In genomic region chr8:100890307-100890706, GRCm38 (mm10) we compare ENCODE assay signal across 20 mouse cellular contexts.
"Had no signal": no experiment of that assay in that cellular context is flagged by ENCODE, and none has a peak within 500 bp of the region (broad histone marks: within the 10 kb centered on the region; RNA-seq: fewer than 3 reads in every experiment).

No protein-coding gene starts in this region.

- H3K4me1 ChIP-seq: liver, embryonic 15.5 days; midbrain, embryonic 12.5 days; midbrain, embryonic 15.5 days; neural tube, embryonic 12.5 days; neural tube, embryonic 15.5 days had no signal

- H3K9ac ChIP-seq: liver, embryonic 15.5 days; midbrain, embryonic 12.5 days; midbrain, embryonic 15.5 days; neural tube, embryonic 12.5 days; neural tube, embryonic 15.5 days had no signal

- DNase-seq: kidney, adult 11 months; kidney, adult 8-10 months; kidney, postnatal 10 days; kidney, postnatal 4 days; layer of hippocampus, adult 9-11 months; lung, adult 18-20 months; lung, postnatal 14 days; right cerebral cortex, adult 18-20 months; right cerebral cortex, postnatal 14 days; right cerebral cortex, postnatal 4 days; thymus, adult 18-20 months; thymus, postnatal 36 days had no signal

- H3K4me3 ChIP-seq: layer of hippocampus, adult 2 months; liver, embryonic 15.5 days; midbrain, embryonic 12.5 days; midbrain, embryonic 15.5 days; neural tube, embryonic 12.5 days; neural tube, embryonic 15.5 days had no signal

- H3K27ac ChIP-seq: layer of hippocampus, adult 2 months; liver, embryonic 15.5 days; macrophage; midbrain, embryonic 12.5 days; midbrain, embryonic 15.5 days; neural tube, embryonic 12.5 days; neural tube, embryonic 15.5 days had no signal

- H3K9me3 ChIP-seq: liver, embryonic 15.5 days; midbrain, embryonic 12.5 days; midbrain, embryonic 15.5 days; neural tube, embryonic 12.5 days; neural tube, embryonic 15.5 days had no signal

- H3K27me3 ChIP-seq: liver, embryonic 15.5 days; midbrain, embryonic 12.5 days; midbrain, embryonic 15.5 days; neural tube, embryonic 12.5 days; neural tube, embryonic 15.5 days had no signal

- H3K36me3 ChIP-seq: liver, embryonic 15.5 days; midbrain, embryonic 12.5 days; midbrain, embryonic 15.5 days; neural tube, embryonic 12.5 days; neural tube, embryonic 15.5 days had no signal

- H3K4me2 ChIP-seq: liver, embryonic 11.5 days; liver, embryonic 15.5 days; midbrain, embryonic 12.5 days; midbrain, embryonic 15.5 days; neural tube, embryonic 12.5 days; neural tube, embryonic 15.5 days had no signal

- ATAC-seq: midbrain, embryonic 15.5 days had no signal
